11 mouse cellular contexts compared by ENCODE assay signal in the genomic region with DNA sequence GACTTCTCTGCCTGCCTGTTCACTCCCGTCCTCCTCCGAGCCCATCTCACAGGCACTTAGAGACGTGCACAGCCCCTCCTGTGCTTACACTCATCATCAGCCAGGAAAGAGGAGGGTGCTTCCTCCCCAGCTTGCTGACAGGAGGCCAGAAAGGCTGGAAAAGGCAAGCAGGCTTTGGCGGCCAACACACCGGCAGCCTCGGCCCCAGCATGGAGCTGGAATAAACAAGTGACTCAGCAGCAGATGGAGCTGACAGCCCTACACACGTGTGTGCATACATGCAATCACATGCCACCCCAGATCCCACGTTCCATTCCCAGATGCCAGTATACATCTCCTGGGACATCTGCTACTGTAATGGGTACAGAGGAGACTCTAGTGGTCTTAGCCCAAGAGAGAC. TPM values are rescaled to one million over a fixed set of nuclear protein-coding genes. Genes with fewer than 3 reads are reported as not detected.
DNase-seq lines count a peak whose midpoint lies in the region; ATAC-seq and TF ChIP-seq lines count a peak whose summit lies in the region.
"Had no signal": no experiment of that assay in that cellular context is flagged by ENCODE, and none has a peak within 500 bp of the region (broad histone marks: within the 10 kb centered on the region; RNA-seq: fewer than 3 reads in every experiment).

No protein-coding gene starts in this region.

- TF ChIP-seq POLR2A in olfactory bulb, adult 2 months (IDR thresholded peaks at IDR 0.05; ENCODE audit: insufficient read depth, low read depth, low read length): no peak

- no peak overlapping the region for H3K9ac ChIP-seq in heart, embryonic 11.5 days (ENCODE audit: low read depth, low read length)
- H3K9ac ChIP-seq: liver, embryonic 14.5 days; stomach, embryonic 15.5 days had no signal

- no peaks in the 10 kb centered on the region for H3K27me3 ChIP-seq in heart, embryonic 11.5 days (ENCODE audit: control insufficient read depth, insufficient read depth, low read length)
- H3K27me3 ChIP-seq: stomach, embryonic 15.5 days had no signal

- H3K4me2 ChIP-seq in heart, embryonic 11.5 days: no peak overlapping the region
- H3K4me2 ChIP-seq: stomach, embryonic 15.5 days had no signal

- peaks cover 3% of the 10 kb centered on the region; the same call in 1 of the 2 replicates for H3K4me1 ChIP-seq in heart, embryonic 11.5 days (ENCODE audit: control insufficient read depth, insufficient read depth, low read length)
- peaks cover 23% of the 10 kb centered on the region for H3K4me1 ChIP-seq in olfactory bulb, adult 2 months (ENCODE audit: control insufficient read depth, insufficient read depth, low read length)

- peaks cover 47% of the 10 kb centered on the region for H3K36me3 ChIP-seq in heart, embryonic 11.5 days (ENCODE audit: control insufficient read depth, insufficient read depth, low read length)

- DNase-seq in heart, adult 18-20 months: peak; percentile 83 to 88
- DNase-seq in cerebellum, adult 8-10 months: peak; percentile 84
- DNase-seq in heart, adult 8-10 months (ENCODE audit: low spot score): peak; percentile 78
- no peak for DNase-seq in thymus, postnatal 36 days
- DNase-seq in B cell, adult 2 months: no peak
- no peak for DNase-seq in thymus, postnatal 14 days
- DNase-seq: kidney, postnatal 14 days had no signal

- H3K9me3 ChIP-seq in heart, embryonic 11.5 days (replicated peaks; ENCODE audit: control insufficient read depth, low read length): no peaks in the 10 kb centered on the region
- H3K9me3 ChIP-seq: stomach, embryonic 15.5 days had no signal

- H3K4me3 ChIP-seq in heart, embryonic 11.5 days (ENCODE audit: low read depth, low read length): no peak overlapping the region
- H3K4me3 ChIP-seq in olfactory bulb, adult 2 months (ENCODE audit: insufficient read depth, low read depth, low read length): no peak overlapping the region
- H3K4me3 ChIP-seq: stomach, embryonic 15.5 days had no signal

- ATAC-seq in heart, embryonic 11.5 days (replicated peaks; ENCODE audit: insufficient number of reproducible peaks, low FRiP score, low TSS enrichment): no peak

- WGBS in heart, embryonic 11.5 days (ENCODE audit: insufficient replicate concordance): 79% methylated on average over 8 of the region's 8 CpGs
- WGBS in olfactory bulb, adult 2 months: 17% methylated on average over 8 of the region's 8 CpGs

- H3K27ac ChIP-seq in heart, embryonic 11.5 days (ENCODE audit: low read depth, low read length): no peak overlapping the region
- H3K27ac ChIP-seq in olfactory bulb, adult 2 months (ENCODE audit: insufficient read depth, low read depth, low read length): peak overlapping the region; percentile 59; the same call in 1 of the 2 replicates
- H3K27ac ChIP-seq: liver, embryonic 14.5 days; stomach, embryonic 15.5 days had no signal

- TF ChIP-seq CTCF in olfactory bulb, adult 2 months (IDR thresholded peaks at IDR 0.05; ENCODE audit: insufficient read depth, low read depth, low read length): no peak

RNA-seq across cellular contexts. Expression of gene Mef2d, which starts 20.1 kb away (rescaled TPM):
- total RNA-seq in heart, adult 18-20 months (2021): 100 to 1,000 TPM; 120 TPM
- 39.8 and 45.1 TPM in 2 replicates for polyA plus RNA-seq in heart, embryonic 11.5 days (2014; fragmentation: Nextera tagmentation; extraction: Ambion mirVana)
- 100 to 1,000 TPM; 125 to 139 (median 131) TPM for total RNA-seq in heart, adult 8-10 months (2022)
- 460 TPM in 1 of 2 replicates, not detected in the other for polyA plus RNA-seq in olfactory bulb, adult 2 months (2012; ENCODE audit: insufficient read depth, insufficient read length, low replicate concordance, missing spikeins)

Comparison
In these comparisons a context has a peak if more than half of its experiments do, and no peak if none do; other contexts are left out.
1. DNase-seq: peak in heart, adult 18-20 months (2 of 2), cerebellum, adult 8-10 months (single experiment) and heart, adult 8-10 months (single experiment); none in thymus, postnatal 36 days (0 of 2), B cell, adult 2 months (0 of 2) and thymus, postnatal 14 days (single experiment).